Mouse (Mus musculus): Measurements from ENCODE around the gene 1700001C02Rik.

Gene 1700001C02Rik

DNA sequence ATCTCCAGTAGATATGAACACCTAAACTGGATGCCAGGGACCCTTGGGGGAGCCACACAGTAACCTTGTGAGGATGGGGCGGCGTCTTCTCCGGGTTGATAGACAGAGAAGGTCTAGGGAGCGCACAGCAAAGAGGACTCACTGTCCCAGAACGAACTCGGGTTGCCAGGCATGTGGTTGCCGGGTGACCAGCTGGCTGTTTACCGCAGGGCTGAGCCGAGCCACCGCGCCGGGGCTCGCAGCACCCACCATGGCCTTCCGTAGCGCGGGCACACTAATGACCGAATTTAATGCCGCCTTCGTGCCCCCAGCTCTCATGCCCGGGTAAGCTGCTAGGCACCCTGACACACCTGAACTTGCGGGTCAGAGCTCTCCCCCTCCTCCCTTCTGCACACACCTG lies at the start of gene 1700001C02Rik:
1700001C02Rik (plus strand) TSS at position 187 of the 400 bp plus-strand sequence.
- DNase-seq (ENCODE audit: low spot score) = peak; percentile 12

DNA sequence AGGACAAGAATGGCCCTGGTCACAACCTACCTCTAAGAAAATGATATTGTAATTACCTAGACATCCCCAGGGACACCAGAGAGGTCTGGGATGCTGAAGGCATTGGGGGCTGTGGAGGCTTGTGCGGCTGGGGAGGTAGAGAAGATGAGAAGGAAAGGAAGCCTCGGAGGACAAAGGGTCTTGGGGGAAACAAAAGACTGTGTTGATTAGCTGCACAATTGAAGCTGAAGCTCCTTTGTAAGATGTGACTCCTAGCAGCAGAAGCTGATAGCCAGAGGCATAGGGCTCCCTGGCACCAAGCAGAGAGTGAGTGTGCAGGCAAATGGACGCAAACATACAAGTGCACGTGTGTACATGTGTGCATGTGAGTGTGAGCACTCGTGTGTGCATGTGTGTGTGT lies 49.2 kb upstream of the 1700001C02Rik start:
- DNase-seq (ENCODE audit: low spot score) = no peak

DNA sequence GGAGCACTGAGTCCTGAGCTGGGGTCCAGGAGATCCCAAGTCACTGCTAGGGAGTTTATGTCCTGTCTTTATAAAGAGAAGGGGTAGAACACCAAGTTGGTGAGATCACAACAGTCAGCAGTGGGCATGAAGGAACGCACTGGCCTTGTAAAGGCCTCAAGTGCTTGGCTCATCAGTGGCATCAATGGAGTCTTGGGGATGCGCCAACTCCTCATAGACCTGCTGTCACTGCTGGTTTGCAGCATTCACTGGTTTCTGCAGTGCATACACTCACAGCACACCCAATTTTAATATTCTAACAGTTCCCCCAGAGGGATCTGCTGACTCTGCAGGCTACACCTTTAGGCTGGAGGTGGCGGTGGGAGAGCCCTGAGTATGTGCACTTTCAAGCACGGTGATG lies 42.7 kb upstream of the 1700001C02Rik start:
- no peak for DNase-seq (ENCODE audit: low spot score)

GRCm38 (mm10) chr5:30423572-30424244 lies 42.1 kb upstream of the 1700001C02Rik start:
- no peak for DNase-seq (ENCODE audit: low spot score)

GRCm38 (mm10) chr5:30427406-30427805 lies 38.4 kb upstream of the 1700001C02Rik start:
- no peak for DNase-seq (ENCODE audit: low spot score)

DNA sequence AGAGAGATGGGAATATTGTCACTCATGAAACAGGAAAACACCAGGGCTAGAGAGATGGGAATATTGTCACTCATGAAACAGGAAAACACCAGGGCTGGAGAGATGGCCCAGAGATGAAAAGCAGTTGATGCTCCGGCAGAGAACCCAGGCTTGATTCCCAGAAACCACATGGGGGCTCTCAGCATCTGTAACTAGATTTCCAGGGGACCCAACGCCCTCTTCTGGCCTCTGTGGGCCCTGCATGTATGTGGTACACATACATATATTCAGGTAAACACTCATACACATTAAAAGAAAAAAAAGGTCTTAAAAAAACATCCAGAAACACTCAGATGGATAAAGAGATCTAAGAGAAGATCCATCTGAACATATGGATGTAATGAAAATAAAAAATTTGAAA lies 26.9 kb upstream of the 1700001C02Rik start:
- DNase-seq (ENCODE audit: low spot score) = no peak

DNA sequence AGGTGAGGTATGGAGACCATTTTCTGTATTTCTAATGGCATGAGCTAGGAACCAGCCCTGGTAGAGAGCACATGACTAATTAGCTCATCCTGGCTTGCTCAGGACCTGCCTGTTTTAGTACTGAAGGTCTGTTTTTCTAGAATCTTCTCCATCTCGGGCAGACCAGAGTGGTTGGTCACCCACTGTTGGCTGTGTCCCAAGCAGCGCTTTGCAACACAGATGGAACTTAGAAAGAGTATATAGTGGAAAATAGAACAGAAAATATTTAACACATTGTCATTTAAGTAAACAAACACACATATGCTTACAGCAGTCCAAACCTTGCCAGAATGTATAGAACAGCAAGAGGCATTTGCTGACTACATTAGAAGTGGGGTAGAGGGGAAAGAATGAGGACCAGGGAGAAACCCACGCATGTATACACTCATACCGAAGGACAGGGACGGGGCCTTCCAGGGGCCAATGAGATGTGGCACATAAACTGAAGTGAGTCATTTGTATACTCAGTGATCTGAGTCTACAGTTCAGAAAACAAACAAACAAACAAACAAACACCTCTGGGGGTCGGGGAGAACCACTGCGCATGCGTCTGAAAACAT lies 25.4 kb upstream of the 1700001C02Rik start:
- no peak for DNase-seq (ENCODE audit: low spot score)

GRCm38 (mm10) chr5:30442196-30442595 lies 23.7 kb upstream of the 1700001C02Rik start:
- DNase-seq (ENCODE audit: low spot score) = no peak

- DNase-seq (ENCODE audit: low spot score) = no peak
Observed at GRCm38 (mm10) chr5:30444327-30444895, 21.4 kb upstream of the 1700001C02Rik start.

GRCm38 (mm10) chr5:30456056-30456455 lies 9.8 kb upstream of the 1700001C02Rik start:
- DNase-seq (ENCODE audit: low spot score) = peak; percentile 27

- DNase-seq (ENCODE audit: low spot score) = no peak
Observed at GRCm38 (mm10) chr5:30460155-30460554, 5.7 kb upstream of the 1700001C02Rik start.

DNA sequence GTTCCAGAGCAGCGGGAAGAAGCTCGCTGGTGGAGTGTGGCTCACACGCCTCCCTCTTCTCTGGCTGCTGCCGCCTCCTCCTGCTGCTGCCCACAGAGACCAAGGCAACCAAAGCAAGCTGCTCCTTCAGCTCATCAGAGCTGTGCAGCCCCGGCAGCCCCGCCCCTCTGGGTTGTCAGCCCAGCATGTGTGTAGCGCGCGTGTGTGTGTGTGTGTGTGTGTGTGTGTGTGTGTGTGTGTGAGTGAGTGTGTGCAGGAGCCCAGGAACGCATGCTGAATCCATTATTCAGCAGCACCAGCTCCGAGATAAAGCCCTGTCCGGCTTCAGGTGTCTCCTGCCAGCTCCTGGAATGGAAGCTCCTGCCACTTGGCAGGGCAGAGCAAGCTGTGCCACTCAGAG lies 4.0 kb upstream of the 1700001C02Rik start, which contains the start of gene Otof:
Otof (minus strand) TSS at position 112 of the 400 bp plus-strand sequence.
- peak; percentile 57 for DNase-seq (ENCODE audit: low spot score)

- peak; percentile 22 for DNase-seq (ENCODE audit: low spot score)
Observed at GRCm38 (mm10) chr5:30466315-30466714, 468 bp downstream of the 1700001C02Rik start.

- no peak for DNase-seq (ENCODE audit: low spot score)
Observed at GRCm38 (mm10) chr5:30470454-30470853, 4.6 kb downstream of the 1700001C02Rik start.

DNA sequence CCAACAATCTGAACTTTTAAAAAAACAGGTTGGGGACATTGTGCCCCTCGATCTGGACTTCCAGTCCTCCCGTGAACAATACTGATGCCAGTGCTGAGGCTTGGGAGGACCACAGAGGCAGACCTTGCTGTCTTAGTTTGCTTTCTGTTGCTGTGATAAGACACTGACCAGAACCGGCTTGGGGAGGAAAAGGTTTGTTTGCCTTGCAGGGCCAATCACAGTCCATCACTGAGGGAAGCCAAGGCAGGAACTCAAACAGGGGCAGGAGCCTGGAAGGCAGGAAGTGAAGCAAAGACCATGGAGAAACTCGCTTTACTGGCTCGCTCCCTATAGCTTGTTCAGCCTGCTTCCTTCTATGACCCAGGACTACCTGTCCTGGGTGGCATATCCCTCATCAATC lies 6.3 kb downstream of the 1700001C02Rik start:
- no peak for DNase-seq (ENCODE audit: low spot score)

- DNase-seq (ENCODE audit: low spot score) = peak; percentile 15
Observed at GRCm38 (mm10) chr5:30476534-30476933, 10.7 kb downstream of the 1700001C02Rik start.

GRCm38 (mm10) chr5:30482319-30482718 lies 16.5 kb downstream of the 1700001C02Rik start:
- DNase-seq (ENCODE audit: low spot score) = peak; percentile 76

GRCm38 (mm10) chr5:30483533-30483932 lies 17.7 kb downstream of the 1700001C02Rik start:
- no peak for DNase-seq (ENCODE audit: low spot score)

- DNase-seq (ENCODE audit: low spot score) = no peak
Observed at GRCm38 (mm10) chr5:30484591-30484990, 18.7 kb downstream of the 1700001C02Rik start.

- DNase-seq (ENCODE audit: low spot score) = no peak
Observed at GRCm38 (mm10) chr5:30485136-30485535, 19.3 kb downstream of the 1700001C02Rik start.

DNA sequence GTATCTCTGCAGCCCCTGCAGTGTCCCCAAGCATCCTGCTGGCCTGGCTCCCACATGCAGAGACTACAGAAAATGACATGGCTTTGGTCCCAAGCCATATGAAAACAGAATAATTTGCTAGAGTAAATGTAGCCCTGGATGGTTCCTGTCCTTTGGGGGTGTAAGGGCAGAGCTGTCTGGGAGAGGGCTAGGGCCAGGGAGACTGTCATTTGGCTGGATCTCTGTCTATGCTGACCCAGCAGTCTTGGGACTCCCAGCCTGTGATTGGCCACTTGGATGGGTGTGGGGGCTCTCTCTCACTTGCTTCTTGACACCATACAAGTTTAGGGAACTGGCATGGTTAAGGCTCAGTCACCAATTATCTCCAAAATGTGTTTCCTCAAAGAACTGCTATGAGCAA lies 24.4 kb downstream of the 1700001C02Rik start:
- no peak for DNase-seq (ENCODE audit: low spot score)

DNA sequence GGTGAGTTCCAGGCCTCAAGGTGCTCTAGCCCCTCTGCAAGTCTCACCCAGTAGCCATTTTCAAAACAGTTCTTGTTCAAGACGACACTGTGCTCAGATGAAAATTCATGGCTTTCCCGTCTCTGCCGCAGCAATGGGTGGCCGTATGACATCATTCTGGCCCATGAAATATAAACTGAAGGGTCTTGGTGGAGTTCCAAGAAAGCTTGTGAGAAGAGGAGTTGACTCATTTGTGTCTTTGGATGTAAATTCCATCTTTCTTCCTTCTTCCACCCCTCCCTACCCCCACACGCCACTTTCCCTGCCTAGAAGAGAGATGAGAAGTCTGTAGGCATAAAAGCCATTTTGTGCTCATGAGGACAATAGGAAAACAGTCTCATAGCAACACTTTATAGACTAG lies 25.0 kb downstream of the 1700001C02Rik start:
- no peak for DNase-seq (ENCODE audit: low spot score)

GRCm38 (mm10) chr5:30493723-30494122 lies 27.9 kb downstream of the 1700001C02Rik start:
- no peak for DNase-seq (ENCODE audit: low spot score)

Measured in layer of hippocampus, adult 11-12 months (tissue).